Mouse (Mus musculus): ENCODE data around the gene Fitm1. TPM values are rescaled to one million over a fixed set of nuclear protein-coding genes. Genes with fewer than 3 reads are reported as not detected.

Fitm1 gene
- total RNA-seq, 4 experiments from 2014 or later: 275 to 317 (median 288) TPM

DNA sequence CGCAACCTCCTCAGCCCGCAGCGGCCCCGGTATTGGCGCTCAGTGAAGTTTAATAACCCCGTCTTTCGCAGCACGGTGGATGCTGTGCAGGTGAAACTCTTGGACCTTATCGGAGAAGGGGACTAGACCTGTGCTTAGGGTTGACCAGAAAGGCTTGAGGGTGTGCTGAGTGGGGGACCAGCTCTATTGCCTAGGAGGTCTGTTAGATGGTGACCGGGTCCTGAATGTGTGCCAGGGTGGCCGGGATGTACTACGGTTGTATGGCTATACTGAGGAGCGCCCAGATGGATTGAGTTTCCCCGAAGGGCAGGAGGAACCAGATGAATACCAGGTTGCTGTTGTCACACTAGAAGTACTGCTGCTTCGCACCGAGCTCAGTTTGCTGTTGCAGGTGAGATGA lies 16.8 kb downstream of the Fitm1 start:
- DNase-seq (ENCODE audit: low spot score in 2 of 2): no peak

DNA sequence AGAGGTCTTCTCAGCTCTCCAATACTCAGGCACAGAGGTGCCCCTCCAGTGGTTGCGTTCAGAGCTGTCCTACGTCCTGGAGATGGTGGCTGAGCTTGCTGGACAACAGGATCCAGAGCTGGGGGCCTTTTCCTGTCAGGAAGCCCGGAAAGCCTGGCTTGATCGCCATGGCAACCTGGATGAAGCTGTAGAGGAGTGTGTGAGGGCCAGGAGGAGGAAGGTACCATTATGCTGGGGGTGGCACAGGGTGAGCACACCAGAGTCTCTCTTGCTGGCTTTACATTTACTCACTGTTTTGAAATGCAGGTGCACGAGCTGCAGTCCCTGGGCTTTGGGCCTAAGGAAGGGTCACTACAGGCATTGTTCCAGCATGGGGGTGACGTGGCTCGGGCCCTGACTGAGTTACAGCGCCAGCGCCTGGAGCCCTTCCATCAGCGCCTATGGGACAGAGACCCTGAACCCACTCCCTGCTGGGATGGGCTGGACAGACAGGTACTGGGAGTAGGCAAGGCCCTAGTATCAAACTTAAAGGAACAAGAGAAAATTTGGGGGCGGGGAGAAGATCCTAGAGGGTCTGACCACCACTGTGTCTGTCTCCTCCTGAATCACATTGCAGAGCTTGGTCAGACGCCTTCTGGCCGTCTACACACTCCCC lies 20.7 kb downstream of the Fitm1 start:
- no peak for DNase-seq (ENCODE audit: low spot score in 2 of 2)

GRCm38 (mm10) chr14:55598521-55599390 lies 23.3 kb downstream of the Fitm1 start:
- DNase-seq (ENCODE audit: low spot score in 2 of 2): no peak

DNA sequence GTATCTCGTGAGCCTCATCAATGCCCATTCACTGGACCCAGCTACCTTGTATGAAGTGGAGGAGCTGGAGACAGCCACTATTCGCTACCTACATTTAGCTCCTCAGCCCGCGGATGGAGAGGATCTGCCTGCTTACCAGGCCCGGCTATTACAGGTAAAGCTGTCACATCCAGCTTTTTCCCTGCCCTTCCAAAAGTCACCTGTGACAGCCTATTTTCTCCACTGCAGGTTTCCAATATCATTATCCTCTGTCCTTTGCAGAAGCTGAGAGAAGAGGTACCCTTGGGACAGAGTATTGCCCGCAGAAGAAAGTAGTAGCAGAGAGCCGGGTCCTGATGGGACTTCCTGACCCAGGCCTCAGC lies 27.8 kb downstream of the Fitm1 start, which contains the start of gene Irf9:
Gene Irf9 (plus strand): TSS at position 301 of the 362 bp plus-strand sequence.
- no peak for DNase-seq (ENCODE audit: low spot score in 2 of 2)

- peak; percentile 86 to 89 for DNase-seq (ENCODE audit: low spot score in 2 of 2)
Observed at GRCm38 (mm10) chr14:55603633-55604576, 28.5 kb downstream of the Fitm1 start.

DNA sequence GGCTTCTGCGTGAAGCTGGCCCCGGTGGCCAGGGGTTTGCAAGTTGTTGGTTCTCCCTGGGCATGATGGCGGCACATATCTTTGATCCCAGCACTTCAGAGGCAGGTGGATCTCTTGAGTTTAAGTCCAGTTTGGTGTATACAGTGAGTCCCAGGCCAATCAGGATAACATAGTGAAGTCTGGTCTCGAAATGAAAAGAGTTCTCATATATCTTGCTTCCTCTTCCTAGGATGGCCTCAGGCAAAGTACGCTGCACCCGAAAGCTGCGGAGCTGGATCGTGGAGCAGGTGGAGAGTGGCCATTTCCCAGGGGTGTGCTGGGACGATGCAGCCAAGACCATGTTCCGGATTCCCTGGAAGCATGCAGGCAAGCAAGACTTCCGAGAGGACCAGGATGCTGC lies 29.4 kb downstream of the Fitm1 start:
- DNase-seq (ENCODE audit: low spot score in 2 of 2): no peak

GRCm38 (mm10) chr14:55605743-55606459 lies 30.5 kb downstream of the Fitm1 start:
- no peak for DNase-seq (ENCODE audit: low spot score in 2 of 2)

DNA sequence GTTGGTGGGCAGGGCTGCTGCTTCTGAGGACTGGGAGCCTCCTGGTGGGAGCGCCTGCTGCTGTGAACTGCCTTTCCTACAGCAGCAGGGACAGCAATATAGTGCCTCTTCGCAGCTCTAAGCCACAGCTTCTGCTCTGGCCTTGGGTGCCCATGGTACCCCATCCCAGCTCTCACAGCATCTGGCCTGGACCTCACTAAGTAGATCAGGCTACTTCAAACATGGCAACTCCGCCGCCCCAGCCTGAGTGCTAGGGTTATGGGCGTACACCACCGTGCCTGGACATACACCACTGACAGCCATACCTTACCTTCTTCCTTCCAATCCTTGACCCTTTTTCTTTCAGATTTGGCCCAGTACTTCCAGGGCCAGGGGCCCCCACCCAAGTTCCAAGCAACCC lies 32.9 kb downstream of the Fitm1 start:
- no peak for DNase-seq (ENCODE audit: low spot score in 2 of 2)

DNA sequence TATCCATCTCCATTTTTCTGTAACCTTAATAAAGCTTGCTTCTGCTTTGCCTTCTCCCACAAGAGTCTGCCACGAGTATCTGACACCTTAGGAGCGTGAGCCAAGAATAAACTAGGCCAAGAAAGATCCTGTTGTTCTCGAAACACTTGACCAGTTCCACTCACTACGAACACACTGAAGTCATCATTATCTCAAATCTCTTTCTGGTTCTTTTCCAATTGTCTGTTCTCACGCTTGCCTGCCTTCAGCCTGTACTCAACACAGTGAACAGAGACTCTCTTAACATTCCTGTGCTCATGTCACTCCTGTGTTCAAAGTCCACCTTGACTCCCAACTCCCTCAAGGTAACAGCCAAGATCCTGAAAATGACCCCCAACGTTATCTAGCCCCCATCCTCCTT lies 37.9 kb downstream of the Fitm1 start:
- no peak for DNase-seq (ENCODE audit: low spot score in 2 of 2)

DNA sequence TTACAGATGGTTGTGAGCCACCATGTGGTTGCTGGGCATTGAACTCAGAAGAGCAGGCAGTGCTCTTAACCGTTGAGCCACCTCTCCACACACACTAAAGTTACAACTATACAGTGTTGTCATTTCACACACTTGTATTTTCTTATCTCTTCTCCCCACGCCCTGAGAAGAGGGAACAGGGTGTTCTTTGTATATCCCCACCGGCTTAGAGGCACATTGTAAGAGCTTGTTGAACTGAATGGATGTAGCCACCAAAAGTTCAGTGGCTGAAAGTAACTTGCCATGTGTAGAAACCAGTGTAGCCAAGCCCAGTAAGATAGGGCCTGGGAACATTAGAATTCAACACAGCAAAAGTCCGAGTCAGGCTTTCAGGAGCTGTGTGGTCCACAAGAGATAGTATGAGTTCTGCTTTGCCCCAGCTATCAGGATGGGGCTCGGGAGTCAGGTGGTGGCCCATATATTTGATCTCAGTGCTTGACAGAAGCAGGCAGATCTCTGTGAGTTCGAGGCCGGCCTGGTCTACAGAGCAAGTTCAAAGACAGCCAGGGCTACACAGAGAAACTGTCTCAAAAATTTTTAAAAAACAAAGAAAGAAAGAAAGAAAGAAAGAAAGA lies 39.3 kb downstream of the Fitm1 start:
- no peak for DNase-seq (ENCODE audit: low spot score in 2 of 2)

GRCm38 (mm10) chr14:55615876-55616275 lies 40.5 kb downstream of the Fitm1 start:
- DNase-seq (ENCODE audit: low spot score in 2 of 2): no peak

- DNase-seq (ENCODE audit: low spot score in 2 of 2): no peak
Observed at GRCm38 (mm10) chr14:55616844-55617243, 41.4 kb downstream of the Fitm1 start.

- DNase-seq (ENCODE audit: low spot score in 2 of 2): no peak
Observed at GRCm38 (mm10) chr14:55617822-55618221, 42.4 kb downstream of the Fitm1 start, which contains the start of gene Rec8. Rec8 (plus strand) TSS chr14:55618037.

GRCm38 (mm10) chr14:55618486-55619195 lies 43.2 kb downstream of the Fitm1 start:
- no peak for DNase-seq (ENCODE audit: low spot score in 2 of 2)

Other genes with a start within 250 kb of the Fitm1 start
- gene Dhrs4, start 96.9 kb upstream of the Fitm1 start, total RNA-seq (2022): 10 to 100 TPM; 22.2 to 45.2 (median 34.7) TPM
- under 1 TPM; 0.38 to 0.40 (median 0.39) TPM for gene Carmil3, start 85.0 kb upstream of the Fitm1 start, total RNA-seq (2022)
- not detected for gene Cpne6, start 65.2 kb upstream of the Fitm1 start, total RNA-seq (2022)
- not detected for gene Nrl, start 50.6 kb upstream of the Fitm1 start, total RNA-seq (2022)
- 1 to 10 TPM; 2.0 to 3.7 (median 2.5) TPM for gene Pck2, start 35.4 kb upstream of the Fitm1 start, total RNA-seq (2022)
- gene Dcaf11, start 15.6 kb upstream of the Fitm1 start, total RNA-seq (2022): 100 to 1,000 TPM; 135 to 147 (median 143) TPM
- not detected for gene A730061H03Rik, start 15.2 kb upstream of the Fitm1 start, total RNA-seq (2022)
- 10 to 100 TPM; 63.4 to 78.7 (median 78.0) TPM for gene Psme1, start 2.5 kb downstream of the Fitm1 start, total RNA-seq (2022)
- 10 to 100 TPM; 30.6 to 41.6 (median 37.6) TPM for gene Emc9, start 9.7 kb downstream of the Fitm1 start, total RNA-seq (2022)
- 10 to 100 TPM; 50.9 to 72.8 (median 62.7) TPM for gene Psme2, start 15.5 kb downstream of the Fitm1 start, total RNA-seq (2022)
- 10 to 100 TPM; 14.8 to 18.7 (median 16.6) TPM for gene Rnf31, start 16.1 kb downstream of the Fitm1 start, total RNA-seq (2022)
- 1 to 10 TPM; 2.4 to 3.0 (median 2.5) TPM for gene Irf9, start 28.0 kb downstream of the Fitm1 start, total RNA-seq (2022)
- gene Rec8, start 42.4 kb downstream of the Fitm1 start, total RNA-seq (2022): not detected
- gene Ipo4, start 60.3 kb downstream of the Fitm1 start, total RNA-seq (2022): 10 to 100 TPM; 80.2 to 99.8 (median 88.9) TPM
- gene Gm49378, start 62.3 kb downstream of the Fitm1 start, total RNA-seq (2022): 1 to 10 TPM in 3 of 4 experiments, under 1 TPM in 1; 0.67 to 1.6 (median 1.5) TPM
- 10 to 100 TPM; 15.6 to 18.3 (median 17.1) TPM for gene Tm9sf1, start 68.2 kb downstream of the Fitm1 start, total RNA-seq (2022)
- gene Tssk4, start 74.6 kb downstream of the Fitm1 start, total RNA-seq (2022): under 1 TPM in 2 of 4 experiments, not detected in 2; 0.22 to 0.29 TPM
- gene Mdp1, start 84.9 kb downstream of the Fitm1 start, total RNA-seq (2022): 10 to 100 TPM; 18.0 to 23.1 (median 20.7) TPM
- gene Gmpr2, start 96.3 kb downstream of the Fitm1 start, total RNA-seq (2022): 1 to 10 TPM; 1.6 to 2.4 (median 1.8) TPM
- gene Nedd8, start 96.5 kb downstream of the Fitm1 start, total RNA-seq (2022): 100 to 1,000 TPM; 192 to 208 (median 201) TPM
- gene Tinf2, start 106.2 kb downstream of the Fitm1 start, total RNA-seq (2022): 10 to 100 TPM; 13.0 to 17.4 (median 14.6) TPM
- under 1 TPM in 3 of 4 experiments, not detected in 1; 0.09 to 0.12 (median 0.11) TPM for gene Tgm1, start 138.3 kb downstream of the Fitm1 start, total RNA-seq (2022)
- 10 to 100 TPM in 2 of 4 experiments, 1 to 10 TPM in 2; 9.4 to 13.2 (median 11.0) TPM for gene Rabggta, start 146.6 kb downstream of the Fitm1 start, total RNA-seq (2022)
- 10 to 100 TPM; 26.4 to 37.6 (median 31.6) TPM for gene Dhrs1, start 170.1 kb downstream of the Fitm1 start, total RNA-seq (2022)
- 10 to 100 TPM in 2 of 4 experiments, 1 to 10 TPM in 2; 9.4 to 14.8 (median 10.1) TPM for gene Nop9, start 170.1 kb downstream of the Fitm1 start, total RNA-seq (2022)
- gene Cideb, start 182.8 kb downstream of the Fitm1 start, total RNA-seq (2022): not detected
- gene Ltb4r2, start 185.8 kb downstream of the Fitm1 start, total RNA-seq (2022): not detected
- gene Ltb4r1, start 190.3 kb downstream of the Fitm1 start, total RNA-seq (2022): under 1 TPM in 1 of 4 experiments, not detected in 3; 0.27 TPM
- gene Adcy4, start 208.5 kb downstream of the Fitm1 start, total RNA-seq (2022): 1 to 10 TPM; 3.4 to 7.1 (median 3.6) TPM
- gene Ripk3, start 213.2 kb downstream of the Fitm1 start, total RNA-seq (2022): 1 to 10 TPM in 3 of 4 experiments, not detected in 1; 1.0 to 1.3 (median 1.3) TPM
- 1 to 10 TPM; 1.9 to 3.3 (median 2.5) TPM for gene Nfatc4, start 247.5 kb downstream of the Fitm1 start, total RNA-seq (2022)

Data from gastrocnemius, adult 8-10 months (tissue).